Mouse (Mus musculus) 3134 (cell line): Measurements from ENCODE around the gene Chmp5.

Experiments
- DNase-seq: peaks from one replicate; pipeline ENCODE4 v3.0.0-alpha.2; 2011; ENCODE audit warnings: low spot score; ENCODE audit not compliant: insufficient read length; ENCODE audit errors: extremely low read depth

Chmp5 gene

GRCm38 (mm10) chr4:41013351-41013750 is 65.1 kb downstream of the Chmp5 start:
- DNase-seq, result no peak
